Mouse (Mus musculus): ENCODE data around the gene Ptprs. TPM values are rescaled to one million over a fixed set of nuclear protein-coding genes. Genes with fewer than 3 reads are reported as not detected.

Gene Ptprs
- polyA plus RNA-seq, 1 experiment, result 24.6 TPM

- TF ChIP-seq FLI1 (IDR thresholded peaks at IDR 0.05; ENCODE audit: low read length) (no peak), GATA1 (IDR thresholded peaks at IDR 0.05; ENCODE audit: borderline replicate concordance, low read length) (no peak)
- peaks cover 10% of the 10 kb centered on the region for H3K9me3 ChIP-seq
- peaks cover 5% of the 10 kb centered on the region for H3K36me3 ChIP-seq (replicated peaks; ENCODE audit: low read length)
- H3K4me1 ChIP-seq, result peaks cover 66% of the 10 kb centered on the region
- peak overlapping the region; percentile 50 for H3K4me3 ChIP-seq (replicated peaks)
- peaks cover 76% of the 10 kb centered on the region for H3K27me3 ChIP-seq (replicated peaks)
Observed at GRCm38 (mm10) chr17:56469275-56469674, 7.0 kb downstream of the Ptprs start.

GRCm38 (mm10) chr17:56468870-56469269 lies 7.4 kb downstream of the Ptprs start:
- Histone ChIP-seq H3K9me3 (peaks cover 10% of the 10 kb centered on the region), H3K4me1 (peaks cover 62% of the 10 kb centered on the region), H3K4me3 (replicated peaks) (peak overlapping the region; percentile 21), H3K27me3 (replicated peaks) (peaks cover 73% of the 10 kb centered on the region), H3K36me3 (replicated peaks; ENCODE audit: low read length) (peaks cover 5% of the 10 kb centered on the region)
- no peak for TF ChIP-seq FLI1 (IDR thresholded peaks at IDR 0.05; ENCODE audit: low read length)
- no peak for TF ChIP-seq GATA1 (IDR thresholded peaks at IDR 0.05; ENCODE audit: borderline replicate concordance, low read length)

- no peak overlapping the region for H3K4me3 ChIP-seq (replicated peaks)
- H3K4me1 ChIP-seq, result peaks cover 60% of the 10 kb centered on the region
- H3K9me3 ChIP-seq, result peaks cover 10% of the 10 kb centered on the region
- H3K36me3 ChIP-seq (replicated peaks; ENCODE audit: low read length), result peaks cover 5% of the 10 kb centered on the region
- peaks cover 72% of the 10 kb centered on the region for H3K27me3 ChIP-seq (replicated peaks)
- no peak for TF ChIP-seq GATA1 (IDR thresholded peaks at IDR 0.05; ENCODE audit: borderline replicate concordance, low read length)
- TF ChIP-seq FLI1 (IDR thresholded peaks at IDR 0.05; ENCODE audit: low read length), result no peak
Observed at GRCm38 (mm10) chr17:56468380-56468779, 7.9 kb downstream of the Ptprs start.

GRCm38 (mm10) chr17:56467456-56467884 lies 8.8 kb downstream of the Ptprs start:
- TF ChIP-seq FLI1 (IDR thresholded peaks at IDR 0.05; ENCODE audit: low read length), result no peak
- no peak for TF ChIP-seq GATA1 (IDR thresholded peaks at IDR 0.05; ENCODE audit: borderline replicate concordance, low read length)
- Histone ChIP-seq H3K9me3 (peaks cover 10% of the 10 kb centered on the region), H3K27me3 (replicated peaks) (peaks cover 71% of the 10 kb centered on the region), H3K4me1 (peaks cover 60% of the 10 kb centered on the region), H3K4me3 (replicated peaks) (no peak overlapping the region), H3K36me3 (replicated peaks; ENCODE audit: low read length) (peaks cover 5% of the 10 kb centered on the region)

GRCm38 (mm10) chr17:56466747-56467146 lies 9.5 kb downstream of the Ptprs start:
- TF ChIP-seq GATA1 (IDR thresholded peaks at IDR 0.05; ENCODE audit: borderline replicate concordance, low read length), result no peak
- TF ChIP-seq FLI1 (IDR thresholded peaks at IDR 0.05; ENCODE audit: low read length), result no peak
- no peak overlapping the region for H3K4me3 ChIP-seq (replicated peaks)
- H3K9me3 ChIP-seq, result peaks cover 10% of the 10 kb centered on the region
- H3K27me3 ChIP-seq (replicated peaks), result peaks cover 64% of the 10 kb centered on the region
- peaks cover 5% of the 10 kb centered on the region for H3K36me3 ChIP-seq (replicated peaks; ENCODE audit: low read length)
- peaks cover 58% of the 10 kb centered on the region for H3K4me1 ChIP-seq

GRCm38 (mm10) chr17:56464817-56465216 lies 11.5 kb downstream of the Ptprs start:
- H3K4me3 ChIP-seq (replicated peaks), result no peak overlapping the region
- H3K4me1 ChIP-seq, result peaks cover 60% of the 10 kb centered on the region
- peaks cover 63% of the 10 kb centered on the region for H3K27me3 ChIP-seq (replicated peaks)
- TF ChIP-seq FLI1 (IDR thresholded peaks at IDR 0.05; ENCODE audit: low read length) (no peak), GATA1 (IDR thresholded peaks at IDR 0.05; ENCODE audit: borderline replicate concordance, low read length) (no peak)
- peaks cover 10% of the 10 kb centered on the region for H3K9me3 ChIP-seq
- peaks cover 5% of the 10 kb centered on the region for H3K36me3 ChIP-seq (replicated peaks; ENCODE audit: low read length)

GRCm38 (mm10) chr17:56464345-56464744 lies 11.9 kb downstream of the Ptprs start:
- TF ChIP-seq FLI1 (IDR thresholded peaks at IDR 0.05; ENCODE audit: low read length) (no peak), GATA1 (IDR thresholded peaks at IDR 0.05; ENCODE audit: borderline replicate concordance, low read length) (no peak)
- Histone ChIP-seq H3K4me1 (peaks cover 60% of the 10 kb centered on the region), H3K9me3 (peaks cover 10% of the 10 kb centered on the region), H3K4me3 (replicated peaks) (no peak overlapping the region), H3K36me3 (replicated peaks; ENCODE audit: low read length) (peaks cover 5% of the 10 kb centered on the region), H3K27me3 (replicated peaks) (peaks cover 63% of the 10 kb centered on the region)

- H3K4me3 ChIP-seq (replicated peaks), result peak overlapping the region; percentile 26
- H3K9me3 ChIP-seq, result peaks cover 5% of the 10 kb centered on the region
- peaks cover 63% of the 10 kb centered on the region for H3K27me3 ChIP-seq (replicated peaks)
- H3K4me1 ChIP-seq, result peaks cover 60% of the 10 kb centered on the region
- peaks cover 4% of the 10 kb centered on the region for H3K36me3 ChIP-seq (replicated peaks; ENCODE audit: low read length)
- TF ChIP-seq GATA1 (IDR thresholded peaks at IDR 0.05; ENCODE audit: borderline replicate concordance, low read length), result no peak
- no peak for TF ChIP-seq FLI1 (IDR thresholded peaks at IDR 0.05; ENCODE audit: low read length)
Observed at GRCm38 (mm10) chr17:56463500-56463899, 12.8 kb downstream of the Ptprs start.

- no peaks in the 10 kb centered on the region for H3K36me3 ChIP-seq (replicated peaks; ENCODE audit: low read length)
- peaks cover 61% of the 10 kb centered on the region for H3K4me1 ChIP-seq
- TF ChIP-seq GATA1 (IDR thresholded peaks at IDR 0.05; ENCODE audit: borderline replicate concordance, low read length) (no peak), FLI1 (IDR thresholded peaks at IDR 0.05; ENCODE audit: low read length) (no peak)
Observed at GRCm38 (mm10) chr17:56462835-56463455, 13.3 kb downstream of the Ptprs start.

More at GRCm38 (mm10) chr17:56462835-56463455, 13.3 kb downstream of the Ptprs start:
- Histone ChIP-seq H3K9me3 (no peaks in the 10 kb centered on the region; the same call in 1 of the 2 replicates), H3K4me3 (replicated peaks) (peak overlapping the region; percentile 97), H3K27me3 (replicated peaks) (peaks cover 60% of the 10 kb centered on the region)
